ENCODE assay signal across 12 mouse cellular contexts in genomic region chr11:79118918-79119377, GRCm38 (mm10). TPM values are rescaled to one million over a fixed set of nuclear protein-coding genes. Genes with fewer than 3 reads are reported as not detected.
DNase-seq lines count a peak whose midpoint lies in the region; ATAC-seq and TF ChIP-seq lines count a peak whose summit lies in the region.
"Had no signal": no experiment of that assay in that cellular context is flagged by ENCODE, and none has a peak within 500 bp of the region (broad histone marks: within the 10 kb centered on the region; RNA-seq: fewer than 3 reads in every experiment).

No protein-coding gene starts in this region.

- H3K27me3 ChIP-seq in midbrain, embryonic 10.5 days (ENCODE audit: low read depth, poor library complexity, severe bottlenecking) = no peaks in the 10 kb centered on the region
- H3K27me3 ChIP-seq in midbrain, embryonic 13.5 days = no peaks in the 10 kb centered on the region
- H3K27me3 ChIP-seq in cerebellum, adult 2 months (ENCODE audit: control insufficient read depth, insufficient read depth, low read length) = no peaks in the 10 kb centered on the region

- H3K9me3 ChIP-seq in midbrain, embryonic 10.5 days (replicated peaks) = no peaks in the 10 kb centered on the region
- no peaks in the 10 kb centered on the region for H3K9me3 ChIP-seq in midbrain, embryonic 13.5 days

- H3K4me2 ChIP-seq in midbrain, embryonic 13.5 days (replicated peaks) = no peak overlapping the region

- peak; percentile 96 for DNase-seq in heart, adult 11 months
- no peak for DNase-seq in heart, adult 8-10 months (ENCODE audit: low spot score)
- no peak for DNase-seq in midbrain, embryonic 10.5 days (ENCODE audit: low spot score)
- DNase-seq in cerebellum, postnatal 36 days = no peak
- no peak for DNase-seq in cerebellum, adult 2 months
- DNase-seq: heart, postnatal 10 days; kidney, postnatal 10 days; spleen, adult 18-20 months; thymus, postnatal 14 days had no signal

- peaks cover 44% of the 10 kb centered on the region for H3K4me1 ChIP-seq in midbrain, embryonic 10.5 days
- H3K4me1 ChIP-seq in midbrain, embryonic 13.5 days (replicated peaks) = peaks cover 36% of the 10 kb centered on the region
- H3K4me1 ChIP-seq in cerebellum, adult 2 months (ENCODE audit: control insufficient read depth, insufficient read depth, low read length) = peaks cover 16% of the 10 kb centered on the region

- WGBS in midbrain, embryonic 10.5 days = 79% methylated on average over 5 of the region's 5 CpGs
- WGBS in midbrain, embryonic 13.5 days = 67% methylated on average over 5 of the region's 5 CpGs
- WGBS in cerebellum, adult 2 months = 92% methylated on average over 5 of the region's 5 CpGs

- H3K36me3 ChIP-seq in midbrain, embryonic 10.5 days = no peaks in the 10 kb centered on the region
- H3K36me3 ChIP-seq in midbrain, embryonic 13.5 days = no peaks in the 10 kb centered on the region

- peak overlapping the region; percentile 67 for H3K27ac ChIP-seq in midbrain, embryonic 10.5 days (replicated peaks)
- no peak overlapping the region for H3K27ac ChIP-seq in midbrain, embryonic 13.5 days
- H3K27ac ChIP-seq in cerebellum, adult 2 months (ENCODE audit: insufficient read depth, low read length) = no peak overlapping the region

- ATAC-seq in midbrain, embryonic 13.5 days = no peak
- ATAC-seq in granulocyte monocyte progenitor cell, adult 5-6 weeks (replicated peaks; ENCODE audit: poor library complexity, severe bottlenecking) = peak; percentile 91
- peak; percentile 75 for ATAC-seq in neutrophil, adult 5-6 weeks (ENCODE audit: extremely low read depth, insufficient number of reproducible peaks, low FRiP score, poor library complexity, severe bottlenecking)

- no peak overlapping the region for H3K9ac ChIP-seq in midbrain, embryonic 13.5 days (replicated peaks)

- no peak for TF ChIP-seq POLR2A in cerebellum, adult 2 months (IDR thresholded peaks at IDR 0.05; ENCODE audit: borderline replicate concordance, insufficient read depth, low read length)

- no peak overlapping the region for H3K4me3 ChIP-seq in midbrain, embryonic 10.5 days
- no peak overlapping the region for H3K4me3 ChIP-seq in midbrain, embryonic 13.5 days (replicated peaks)
- no peak overlapping the region for H3K4me3 ChIP-seq in cerebellum, adult 2 months (replicated peaks; ENCODE audit: insufficient read depth, low read depth, low read length)

- no peak for TF ChIP-seq CTCF in cerebellum, adult 2 months (IDR thresholded peaks at IDR 0.05; ENCODE audit: borderline replicate concordance, insufficient read depth, low read depth, low read length)

RNA-seq across cellular contexts. Expression of gene Ksr1, which starts 27.3 kb away (rescaled TPM):
- 1 to 10 TPM; 5.9 to 8.2 (median 6.5) TPM for total RNA-seq in heart, adult 8-10 months (2022)
- polyA plus RNA-seq in midbrain, embryonic 10.5 days (2016; fragmentation: Nextera tagmentation; extraction: Ambion mirVana) = 1.7 and 2.5 TPM in 2 replicates
- 2.3 and 3.7 TPM in 2 replicates for polyA plus RNA-seq in midbrain, embryonic 13.5 days (2015; fragmentation: Nextera tagmentation; extraction: Ambion mirVana)
- 8.1 and 19.2 TPM in 2 replicates for total RNA-seq in granulocyte monocyte progenitor cell, adult 5-6 weeks (2014; fragmentation: Nextera tagmentation)
- total RNA-seq in granulocyte monocyte progenitor cell, adult 5-6 weeks (2017) = 5.4 and 8.2 TPM in 2 replicates
- 31.3 and 31.8 TPM in 2 replicates for total RNA-seq in neutrophil, adult 5-6 weeks (2017)
- 22.4 and 23.2 TPM in 2 replicates for polyA plus RNA-seq in cerebellum, adult 2 months (2012; rRNA removed)
